Mouse (Mus musculus): ENCODE data around the gene Pdk1.
"Not testable (repeated sequence)": the region's sequence is repeated elsewhere in the genome, so short reads cannot be mapped to it uniquely, and the experiment has no call there.

Gene Pdk1

DNA sequence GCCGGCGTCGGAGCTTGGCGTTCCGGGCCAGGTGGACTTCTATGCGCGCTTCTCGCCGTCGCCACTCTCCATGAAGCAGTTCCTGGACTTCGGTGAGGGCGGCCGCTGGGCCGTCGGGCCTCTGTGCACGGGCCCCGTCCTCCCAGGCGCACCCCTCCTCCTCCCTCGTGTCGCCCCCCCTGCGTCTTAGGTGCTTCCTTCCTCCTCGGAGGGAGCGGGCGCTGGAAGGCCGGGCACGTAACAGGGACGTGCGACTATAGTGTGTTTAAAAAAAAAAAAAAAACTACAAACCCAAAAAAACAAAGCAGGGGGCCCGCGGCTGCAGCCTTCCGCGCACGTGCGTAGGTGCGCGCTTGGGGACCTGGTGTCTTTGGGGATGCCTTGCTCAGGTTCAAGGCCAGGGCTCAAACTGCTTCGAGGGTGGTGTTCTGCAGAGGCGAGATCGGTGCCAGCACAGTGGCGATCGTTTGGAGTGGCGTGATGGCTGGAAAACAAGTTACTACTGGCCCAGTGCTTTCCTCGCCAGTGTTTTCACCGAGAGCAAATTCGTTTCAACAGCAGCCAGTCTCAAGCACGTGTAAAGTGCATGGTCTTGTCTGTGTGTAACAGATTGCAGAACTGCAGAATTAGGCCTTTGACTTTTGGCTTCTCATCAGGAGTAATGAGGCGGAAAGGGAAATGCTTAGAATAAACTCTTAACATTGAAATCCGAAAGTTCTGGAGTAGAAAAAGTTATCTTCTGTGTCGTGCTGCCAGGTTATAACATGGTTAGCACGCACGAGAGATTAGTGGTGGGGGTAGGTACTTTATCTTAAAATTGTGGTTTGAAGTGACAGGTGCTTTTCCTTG is 674 bp downstream of the Pdk1 start:
- ATAC-seq (ENCODE audit: insufficient number of reproducible peaks, low FRiP score, low TSS enrichment) = peak; percentile 71; the same call in 1 of the 2 replicates

DNA sequence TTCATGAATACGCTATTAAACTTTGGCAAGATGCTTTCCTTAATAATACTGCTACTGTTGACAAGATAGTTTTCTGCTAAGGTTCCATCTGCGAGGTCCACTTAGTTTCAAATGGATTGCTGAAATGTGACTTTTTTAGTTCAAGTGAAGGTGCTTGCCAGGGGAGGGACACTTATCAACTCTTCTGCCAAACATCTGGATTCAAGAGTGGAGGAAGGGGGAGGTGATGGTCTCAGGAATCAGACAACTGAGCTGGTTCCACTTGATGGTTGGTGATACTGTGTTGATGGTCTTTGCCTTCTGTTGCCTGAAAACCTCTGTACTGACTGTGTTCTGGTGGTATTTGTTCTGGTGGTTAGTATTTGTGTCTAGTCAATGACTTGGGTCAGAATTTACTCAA is 1.4 kb downstream of the Pdk1 start:
- ATAC-seq (ENCODE audit: insufficient number of reproducible peaks, low FRiP score, low TSS enrichment) = no peak

DNA sequence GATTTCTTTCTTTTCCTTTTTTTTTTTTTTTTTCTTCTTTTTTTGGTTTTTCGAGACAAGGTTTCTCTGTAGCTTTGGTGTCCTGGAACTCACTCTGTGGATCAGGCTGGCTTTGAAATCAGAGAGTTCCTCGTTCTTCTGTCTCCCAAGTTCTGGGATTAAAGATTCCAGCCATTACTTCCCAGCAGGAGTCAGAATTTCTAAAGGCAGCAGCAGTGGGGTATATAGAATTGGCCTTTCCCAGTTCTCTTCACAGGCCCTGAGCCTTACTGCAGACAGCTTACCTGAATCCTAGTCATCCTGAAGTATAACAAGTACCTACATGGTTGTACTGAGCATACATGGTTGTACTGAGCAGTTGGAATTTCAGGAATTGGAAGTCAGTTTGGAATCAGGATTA is 1.8 kb downstream of the Pdk1 start:
- no peak for ATAC-seq (ENCODE audit: insufficient number of reproducible peaks, low FRiP score, low TSS enrichment)

DNA sequence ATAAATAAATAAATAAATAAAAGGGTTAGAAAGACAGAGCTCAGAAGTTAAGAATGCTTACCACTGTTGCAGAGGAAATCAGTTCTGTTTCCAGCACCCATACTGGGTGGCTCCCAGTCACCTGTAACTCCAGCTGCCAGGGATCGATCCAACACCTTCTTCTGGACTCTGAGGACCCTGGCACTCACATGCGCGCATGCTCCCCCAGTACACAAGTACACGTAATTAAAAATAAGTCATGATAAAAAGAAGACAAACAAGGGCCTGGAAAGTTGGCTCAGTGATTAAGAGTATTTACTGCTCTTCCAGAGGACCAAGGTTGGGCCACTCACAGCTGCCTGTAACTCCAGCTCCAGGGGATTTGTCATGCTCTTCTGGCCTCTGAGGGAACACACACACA is 4.8 kb downstream of the Pdk1 start:
- no peak for ATAC-seq (ENCODE audit: insufficient number of reproducible peaks, low FRiP score, low TSS enrichment)

DNA sequence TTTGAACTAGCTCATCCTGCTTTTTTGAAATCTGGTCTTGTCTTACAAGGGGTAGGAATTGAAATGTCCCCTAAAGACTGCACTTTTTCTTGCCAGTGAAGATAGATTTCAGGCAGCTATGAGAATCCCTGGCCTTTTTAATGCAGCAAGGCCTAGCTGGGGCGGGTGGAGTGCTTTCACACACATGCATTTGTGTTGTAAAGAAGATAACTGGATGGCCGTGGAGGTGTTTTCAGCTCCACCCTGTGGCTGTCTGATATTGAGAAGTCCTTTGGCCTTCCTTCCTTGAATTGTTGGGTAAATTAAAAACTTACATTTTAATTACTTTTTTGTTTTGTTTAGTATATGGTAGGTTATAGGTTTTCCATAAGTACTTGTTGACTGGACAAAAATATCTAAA is 5.4 kb downstream of the Pdk1 start:
- no peak for ATAC-seq (ENCODE audit: insufficient number of reproducible peaks, low FRiP score, low TSS enrichment)

DNA sequence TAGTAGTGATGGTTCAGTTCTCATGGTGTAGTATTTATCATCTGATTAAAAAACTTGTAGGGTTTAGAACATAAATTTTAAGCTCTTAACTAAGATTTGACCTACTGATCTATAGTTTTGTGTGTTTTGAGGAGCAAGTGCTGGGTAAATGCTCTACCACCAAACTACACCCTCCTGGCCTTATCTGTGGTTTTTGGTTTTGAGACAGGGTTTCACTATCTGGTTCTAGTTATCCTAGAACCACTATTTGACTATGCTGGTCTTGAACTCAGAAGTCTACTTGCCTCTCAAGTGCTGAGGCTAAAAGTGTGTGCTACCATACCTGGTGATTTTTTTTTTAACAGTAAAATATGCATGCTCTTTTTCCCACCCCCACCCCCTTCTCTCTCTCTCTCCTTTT is 5.9 kb downstream of the Pdk1 start:
- no peak for ATAC-seq (ENCODE audit: insufficient number of reproducible peaks, low FRiP score, low TSS enrichment)

DNA sequence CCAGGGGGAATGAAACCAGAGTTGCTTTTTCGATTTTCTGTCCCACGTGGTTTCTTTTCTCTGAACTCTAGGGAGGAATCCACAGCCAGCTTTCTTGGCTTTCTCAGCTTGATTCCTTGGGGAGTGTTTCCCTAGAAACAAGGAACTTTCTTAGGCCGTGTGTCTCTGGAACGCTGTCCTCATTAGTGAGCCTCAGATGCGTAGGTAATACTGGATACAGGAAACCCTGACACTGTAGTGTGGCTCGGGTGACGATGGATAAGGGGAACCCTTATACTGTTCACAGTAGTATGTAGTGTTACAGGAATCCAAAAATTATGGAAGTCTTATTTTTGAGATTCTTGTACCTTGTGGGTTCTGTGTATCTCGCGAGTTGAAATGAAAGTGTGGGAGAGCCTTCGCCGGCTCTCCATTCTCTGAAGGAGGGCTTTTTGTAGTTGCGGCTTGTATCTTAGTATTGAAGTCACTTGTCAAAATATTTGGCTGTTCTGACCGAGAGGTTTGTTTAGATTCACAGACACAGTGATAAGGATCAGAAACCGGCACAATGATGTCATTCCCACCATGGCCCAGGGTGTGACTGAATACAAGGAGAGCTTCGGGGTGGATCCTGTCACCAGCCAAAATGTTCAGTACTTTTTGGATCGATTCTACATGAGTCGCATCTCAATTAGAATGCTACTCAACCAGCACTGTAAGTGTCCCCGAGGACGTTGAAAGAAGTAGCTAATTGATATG is 10.1 kb downstream of the Pdk1 start:
- no peak for ATAC-seq (ENCODE audit: insufficient number of reproducible peaks, low FRiP score, low TSS enrichment)

DNA sequence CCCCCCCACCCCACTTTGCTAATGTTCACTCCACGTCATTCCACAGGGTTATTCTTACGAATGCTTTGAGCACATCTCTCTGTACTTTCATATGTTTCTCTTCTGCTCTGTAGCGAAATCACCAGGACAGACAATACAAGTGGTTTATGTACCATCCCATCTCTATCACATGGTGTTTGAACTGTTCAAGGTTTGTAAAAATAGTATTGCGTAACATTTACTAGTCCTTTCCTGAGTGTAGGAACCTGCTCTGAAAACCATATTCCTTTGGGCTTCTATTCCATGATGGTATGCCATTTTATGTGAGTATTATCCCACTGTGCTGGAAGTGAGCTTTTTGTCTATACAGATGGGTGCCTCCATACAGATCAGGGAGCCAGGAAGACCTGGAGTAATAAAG is 14.2 kb downstream of the Pdk1 start:
- no peak for ATAC-seq (ENCODE audit: insufficient number of reproducible peaks, low FRiP score, low TSS enrichment)

DNA sequence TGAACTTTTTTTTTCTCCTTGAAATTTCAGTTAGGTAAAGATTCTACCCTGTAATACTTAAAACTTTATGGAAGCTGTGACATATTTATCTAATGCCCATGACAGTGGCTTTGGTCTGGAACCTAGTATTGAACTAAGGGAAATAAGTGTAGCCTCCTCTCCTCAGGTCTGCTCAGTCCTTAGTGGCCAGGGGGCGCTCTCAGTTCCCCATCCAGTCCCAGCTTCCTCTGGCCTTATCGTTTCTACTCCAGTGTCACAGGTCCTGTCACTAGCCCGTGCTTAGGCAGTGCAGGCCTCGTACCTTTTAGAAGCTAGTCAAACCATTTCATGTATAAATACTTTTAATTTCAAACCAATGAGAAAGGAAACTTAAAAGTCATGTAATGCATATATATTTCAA is 15.4 kb downstream of the Pdk1 start:
- ATAC-seq (ENCODE audit: insufficient number of reproducible peaks, low FRiP score, low TSS enrichment) = no peak

DNA sequence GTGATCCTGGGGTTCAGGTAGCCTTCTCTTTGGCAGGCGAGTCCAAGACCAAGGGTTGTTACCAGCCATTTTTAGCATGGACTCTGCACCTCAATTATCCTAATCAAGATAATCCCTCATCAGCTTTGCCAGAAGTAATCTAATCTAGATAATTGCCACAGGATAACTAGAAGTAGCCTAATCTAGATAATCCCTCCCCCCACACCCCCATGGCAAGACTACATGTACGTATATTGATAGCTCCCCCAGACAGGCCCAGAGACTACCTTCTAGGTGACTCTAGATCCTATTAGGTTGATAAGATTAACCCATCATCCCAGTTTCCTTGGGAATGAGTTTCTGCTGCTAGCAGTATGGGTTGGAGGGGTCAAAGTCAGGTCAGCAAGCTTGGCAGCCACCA is 18.5 kb downstream of the Pdk1 start:
- no peak for ATAC-seq (ENCODE audit: insufficient number of reproducible peaks, low FRiP score, low TSS enrichment)

DNA sequence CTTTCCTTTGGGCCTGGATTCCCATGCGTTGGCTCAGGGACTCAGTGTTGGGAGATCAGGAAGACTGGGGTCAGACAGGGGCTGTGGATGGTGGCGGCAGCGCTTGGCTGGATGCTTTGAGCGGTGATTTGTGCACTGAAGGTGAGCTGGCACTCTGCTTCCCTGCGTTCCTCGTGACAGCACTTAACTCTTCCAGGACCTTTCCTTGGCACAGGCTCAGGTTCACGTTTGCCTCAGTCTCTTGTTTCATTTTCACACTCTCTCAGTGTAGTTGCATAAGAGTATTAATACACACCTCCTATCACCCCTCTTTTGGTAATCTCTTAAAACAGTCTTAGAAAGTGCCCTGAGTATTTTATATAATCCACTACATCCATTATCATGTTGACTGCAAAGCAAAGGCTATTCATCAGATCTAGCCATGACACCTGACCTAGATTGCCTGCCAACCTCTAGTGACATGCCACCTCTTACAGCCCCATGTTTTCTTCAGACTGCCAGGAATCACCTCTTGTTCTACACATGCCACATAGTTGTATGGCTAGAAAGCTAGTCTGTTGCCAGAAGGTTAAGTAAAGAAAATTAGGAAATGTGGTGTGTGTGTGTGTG is 19.8 kb downstream of the Pdk1 start:
- ATAC-seq (ENCODE audit: insufficient number of reproducible peaks, low FRiP score, low TSS enrichment) = no peak

DNA sequence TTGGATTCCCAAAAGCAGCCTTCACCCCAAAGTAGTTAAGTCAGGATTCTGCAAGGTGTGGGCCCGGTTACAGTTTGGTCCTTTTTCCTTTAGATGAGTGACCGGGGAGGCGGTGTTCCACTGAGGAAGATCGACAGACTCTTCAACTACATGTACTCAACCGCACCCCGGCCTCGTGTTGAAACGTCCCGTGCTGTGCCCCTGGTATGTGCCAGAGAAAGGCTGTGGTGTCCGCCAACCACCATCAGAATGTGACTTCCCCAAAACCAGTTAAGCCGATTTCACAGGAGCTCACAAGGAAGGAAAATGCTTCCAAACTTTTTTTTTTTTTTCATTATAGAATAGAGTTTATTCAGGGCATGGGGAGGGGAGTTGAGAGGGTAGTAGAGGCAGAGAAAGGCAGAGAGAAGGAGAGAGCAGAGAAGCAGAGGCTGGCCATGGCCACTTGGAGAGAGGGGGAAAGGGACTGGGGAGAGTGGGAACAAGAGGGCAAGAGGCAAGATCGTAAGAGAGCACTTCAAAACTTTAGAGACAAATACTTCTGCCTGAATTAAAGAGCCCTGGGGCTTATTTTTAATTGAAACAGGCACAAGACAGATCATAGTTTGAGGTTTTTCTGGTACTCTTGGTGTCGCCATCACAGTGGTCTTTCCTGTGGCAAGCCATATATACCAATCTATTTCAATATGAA is 22.7 kb downstream of the Pdk1 start:
- ATAC-seq (ENCODE audit: insufficient number of reproducible peaks, low FRiP score, low TSS enrichment) = no peak

DNA sequence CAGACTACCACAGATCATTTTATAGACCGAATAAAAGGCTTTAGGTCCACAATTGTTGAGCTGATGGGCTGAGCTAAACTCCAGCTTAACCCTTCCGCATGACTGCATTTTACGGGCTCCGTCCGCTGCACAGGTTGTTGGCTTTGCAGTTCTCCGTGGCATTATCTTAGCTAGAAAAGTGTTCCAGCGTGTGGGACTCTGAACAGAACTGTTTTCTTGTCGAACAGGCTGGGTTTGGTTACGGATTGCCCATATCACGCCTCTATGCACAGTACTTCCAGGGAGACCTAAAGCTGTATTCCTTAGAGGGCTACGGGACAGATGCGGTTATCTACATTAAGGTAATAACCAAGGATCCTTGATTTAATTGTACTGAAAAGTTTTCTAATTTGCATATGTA is 24.4 kb downstream of the Pdk1 start:
- no peak for ATAC-seq (ENCODE audit: insufficient number of reproducible peaks, low FRiP score, low TSS enrichment)

DNA sequence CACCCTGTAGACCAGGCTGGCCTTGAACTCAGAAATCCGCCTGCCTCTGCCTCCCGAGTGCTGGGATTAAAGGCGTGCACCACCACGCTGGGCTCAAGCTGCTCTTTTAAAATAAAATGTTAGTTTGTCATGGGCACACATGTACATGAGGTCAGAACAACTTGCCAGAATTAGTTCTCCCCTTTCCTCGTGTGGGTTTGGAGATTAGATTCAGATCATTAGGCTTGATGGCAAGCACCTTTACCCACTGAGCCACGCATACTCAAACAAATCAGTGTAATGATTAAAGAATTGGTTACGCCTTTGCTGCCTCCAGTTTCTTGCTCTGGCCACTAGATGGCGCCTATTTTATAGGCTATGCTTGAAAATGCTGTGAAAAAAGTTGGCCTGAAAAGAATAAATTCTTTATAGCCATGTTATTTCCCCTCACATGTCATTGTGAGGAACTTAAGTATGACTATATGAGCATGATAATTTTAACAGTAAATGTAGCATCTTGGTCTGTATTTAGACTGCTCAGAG is 25.4 kb downstream of the Pdk1 start:
- no peak; the same call in 1 of the 2 replicates for ATAC-seq (ENCODE audit: insufficient number of reproducible peaks, low FRiP score, low TSS enrichment)

DNA sequence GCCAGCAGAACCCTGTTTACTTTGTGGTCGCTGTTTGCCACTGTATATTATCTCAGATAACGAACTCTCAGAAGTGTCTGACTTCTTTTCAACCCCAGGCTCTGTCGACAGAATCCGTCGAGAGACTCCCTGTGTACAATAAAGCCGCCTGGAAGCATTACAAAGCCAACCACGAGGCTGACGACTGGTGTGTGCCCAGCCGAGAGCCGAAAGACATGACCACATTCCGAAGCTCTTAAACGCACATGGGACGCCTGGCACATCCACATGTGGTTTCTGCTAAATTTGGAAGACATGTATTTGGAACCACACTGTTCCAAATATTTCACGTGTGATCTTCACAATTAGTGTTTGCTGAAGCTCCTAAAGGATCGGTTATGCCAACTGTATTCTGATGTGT is 26.9 kb downstream of the Pdk1 start:
- no peak for ATAC-seq (ENCODE audit: insufficient number of reproducible peaks, low FRiP score, low TSS enrichment)

DNA sequence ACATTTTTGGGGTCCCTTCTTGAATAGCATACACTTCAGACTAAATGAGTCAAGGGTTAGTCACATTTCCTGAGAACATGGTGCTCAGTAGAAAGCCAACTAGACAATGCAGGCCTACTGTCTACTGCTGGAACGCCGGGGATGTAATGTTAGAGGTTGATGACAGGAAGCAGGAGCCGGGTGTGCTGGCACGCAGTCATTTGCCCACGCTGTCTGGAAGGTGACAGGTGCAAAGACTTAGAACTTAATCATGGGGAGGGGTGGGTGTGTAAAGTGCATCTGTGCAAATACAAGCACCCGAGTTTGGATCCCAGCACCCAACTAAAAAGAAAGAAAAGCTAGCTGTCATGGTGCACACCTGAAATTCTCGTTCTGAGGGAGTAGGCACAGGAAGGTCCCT is 32.1 kb downstream of the Pdk1 start:
- ATAC-seq (ENCODE audit: insufficient number of reproducible peaks, low FRiP score, low TSS enrichment) = no peak

DNA sequence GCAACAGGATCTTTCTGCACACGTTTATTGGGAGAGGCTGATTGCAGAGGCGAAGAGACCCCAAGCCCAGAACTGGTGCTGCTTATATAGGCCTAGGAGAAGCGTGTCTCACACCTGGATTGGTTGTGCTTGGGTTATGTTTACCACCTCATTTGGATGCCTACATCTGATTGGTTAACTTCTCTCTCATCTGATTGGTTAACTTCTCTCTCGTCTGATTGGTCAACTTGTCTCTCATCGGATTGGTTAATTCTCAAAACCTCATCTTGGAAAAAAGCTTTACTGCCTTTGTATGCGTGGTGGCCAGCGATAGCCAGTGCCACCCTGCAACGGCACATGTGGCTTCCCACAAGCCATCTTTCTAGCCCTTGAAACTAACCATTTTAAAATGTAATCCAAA is 33.3 kb downstream of the Pdk1 start:
- not testable (repeated sequence) for ATAC-seq (ENCODE audit: insufficient number of reproducible peaks, low FRiP score, low TSS enrichment)

DNA sequence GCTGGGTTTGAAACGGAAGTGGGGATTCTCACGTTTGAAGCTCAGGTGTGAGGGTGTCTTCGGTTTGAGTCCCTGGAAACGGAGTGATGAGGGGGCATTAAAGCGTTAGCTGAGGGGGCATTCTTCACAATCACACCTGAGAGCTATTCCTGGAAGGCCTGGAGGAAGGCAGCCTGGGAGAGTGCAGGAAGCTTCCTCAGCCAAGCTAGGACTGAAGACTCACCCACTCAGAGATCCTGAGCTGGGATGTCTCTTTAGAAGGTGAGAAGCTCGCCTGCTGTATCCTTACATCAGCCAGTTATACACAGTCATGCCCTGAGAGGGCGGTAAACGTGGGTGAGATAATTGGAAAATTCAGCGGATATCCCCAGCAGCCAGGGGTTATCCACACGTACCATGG is 40.9 kb downstream of the Pdk1 start:
- no peak for ATAC-seq (ENCODE audit: insufficient number of reproducible peaks, low FRiP score, low TSS enrichment)

DNA sequence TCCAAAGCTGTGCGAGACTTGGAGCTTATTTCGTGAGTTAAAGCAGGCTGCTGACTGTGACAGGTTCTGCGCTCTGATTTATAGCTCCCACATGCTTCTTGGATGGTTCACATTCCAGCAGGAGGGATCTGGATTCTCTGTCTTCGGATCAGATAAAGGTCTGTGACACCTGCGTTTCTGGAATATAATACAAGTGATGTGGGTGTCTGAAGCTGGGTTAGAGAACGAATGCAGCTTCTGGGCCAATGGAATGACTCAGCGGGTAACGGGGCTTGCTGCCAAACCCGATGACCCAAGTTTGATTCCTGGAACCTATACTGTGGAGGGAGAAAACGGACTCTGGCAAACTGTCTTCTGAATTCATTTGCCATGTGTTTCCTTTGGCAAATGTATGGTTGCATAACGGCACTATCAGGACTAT is 46.2 kb downstream of the Pdk1 start:
- peak; percentile 84 for ATAC-seq (ENCODE audit: insufficient number of reproducible peaks, low FRiP score, low TSS enrichment)

DNA sequence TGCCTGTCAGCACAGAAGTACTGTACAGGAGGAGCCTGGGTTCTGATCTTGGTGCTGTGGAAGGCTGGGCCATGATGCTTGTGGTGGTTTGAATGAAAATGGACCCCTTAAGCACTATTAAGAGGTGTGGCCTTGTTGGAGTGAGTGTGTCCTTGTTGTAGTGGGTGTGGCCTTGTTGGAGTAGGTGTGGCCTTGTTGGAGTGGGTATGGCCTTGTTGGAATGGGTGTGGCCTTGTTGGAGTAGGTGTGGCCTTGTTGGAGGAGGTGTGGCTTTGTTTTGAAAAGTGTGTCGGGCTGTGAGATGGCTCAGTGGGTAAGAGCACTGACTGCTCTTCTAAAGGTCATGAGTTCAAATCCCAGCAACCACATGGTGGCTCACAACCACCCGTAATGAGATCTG is 51.9 kb downstream of the Pdk1 start:
- ATAC-seq (ENCODE audit: insufficient number of reproducible peaks, low FRiP score, low TSS enrichment) = not testable (repeated sequence)

DNA sequence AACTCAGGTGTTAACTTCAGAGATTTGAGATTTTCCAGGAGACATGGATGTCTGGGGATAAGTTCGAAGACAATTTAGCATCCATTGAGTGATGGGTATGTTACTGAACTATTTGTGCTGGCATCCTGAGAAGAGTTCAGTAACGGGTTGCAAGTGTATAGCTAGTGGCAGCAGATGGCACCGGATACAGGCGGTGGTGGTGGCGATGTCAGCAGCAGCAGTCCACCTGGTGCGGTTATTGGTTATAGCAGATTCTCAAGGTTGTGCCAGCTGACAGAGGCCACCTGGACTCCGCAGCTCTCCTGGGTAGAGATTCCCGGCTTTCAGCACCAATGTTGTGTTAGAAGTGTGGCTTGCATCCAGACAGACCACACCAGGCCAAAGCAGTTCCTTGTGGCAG is 61.0 kb downstream of the Pdk1 start:
- ATAC-seq (ENCODE audit: insufficient number of reproducible peaks, low FRiP score, low TSS enrichment) = no peak; the same call in 1 of the 2 replicates

Data from cerebellum, adult (tissue).